Mouse (Mus musculus) neural tube, embryonic 15.5 days (tissue): ENCODE measurements around the gene Selenow. TPM values are rescaled to one million over a fixed set of nuclear protein-coding genes. Genes with fewer than 3 reads are reported as not detected.

Experiments
- ATAC-seq: fragments of 200-750 bp; cut with Nextera tagmentation; 2 replicates; pipeline ENCODE4 v1.8.0; 2017; ENCODE audit warnings: mild to moderate bottlenecking, moderate TSS enrichment, moderate library complexity; ENCODE audit not compliant: low FRiP score
- H3K27ac ChIP-seq: fragments of 300-500 bp; sonication (generic); replicated peaks from 2 replicates; pipeline ENCODE4 v1.5.1; 2015; ENCODE audit warnings: mild to moderate bottlenecking, inconsistent platforms
- H3K27me3 ChIP-seq: fragments of 300-500 bp; sonication (generic); replicated peaks from 2 replicates; pipeline ENCODE4 v1.6.1; 2015; ENCODE audit warnings: inconsistent platforms
- H3K36me3 ChIP-seq: fragments of 300-500 bp; sonication (generic); 2 replicates; pipeline ENCODE4 v1.6.1; 2015; ENCODE audit warnings: inconsistent platforms
- H3K4me1 ChIP-seq: fragments of 300-500 bp; sonication (generic); 2 replicates; pipeline ENCODE4 v1.6.1; 2015; ENCODE audit warnings: inconsistent platforms
- H3K4me2 ChIP-seq: fragments of 300-500 bp; sonication (generic); 2 replicates; pipeline ENCODE4 v1.6.1; 2015; ENCODE audit warnings: inconsistent platforms, mild to moderate bottlenecking, moderate library complexity
- H3K4me3 ChIP-seq: fragments of 300-500 bp; sonication (generic); replicated peaks from 2 replicates; pipeline ENCODE4 v1.5.1; 2015; ENCODE audit warnings: mild to moderate bottlenecking, inconsistent platforms
- H3K9ac ChIP-seq: fragments of 300-500 bp; sonication (generic); replicated peaks from 2 replicates; pipeline ENCODE4 v1.6.1; 2015; ENCODE audit warnings: mild to moderate bottlenecking, inconsistent platforms
- H3K9me3 ChIP-seq: fragments of 300-500 bp; sonication (generic); replicated peaks from 2 replicates; pipeline ENCODE4 v1.6.1; 2016; ENCODE audit warnings: inconsistent platforms
- WGBS: fragments of 180-500 bp; shearing (Covaris S2); methylation state at CpG from one replicate; pipeline ENCODE4 v1.1.7; 2015; ENCODE audit warnings: mixed read lengths; 5-methylcytosine and 5-hydroxymethylcytosine counted together
- polyA plus RNA-seq: library from polyadenylated mRNA; unstranded; fragments of >200 nt; fragmentation: Nextera tagmentation; extraction: Ambion mirVana; gene quantifications from 2 replicates; pipeline ENCODE4 v1.2.1, GENCODE M21; 2015

Selenow gene
- polyA plus RNA-seq, result 1,268 and 1,471 TPM in 2 replicates

- Histone ChIP-seq H3K4me2 (peak within 1 kb of the TSS; percentile 88), H3K9me3 (no peaks in the 10 kb centered on the region), H3K4me1 (peaks cover 27% of the 10 kb centered on the region), H3K27ac (peak within 1 kb of the TSS; percentile 95), H3K36me3 (peaks cover 24% of the 10 kb centered on the region), H3K27me3 (no peaks in the 10 kb centered on the region), H3K9ac (peak within 1 kb of the TSS; percentile 87), H3K4me3 (peak within 1 kb of the TSS; percentile 76)
- peak; percentile 96 for ATAC-seq
- under 1% methylated on average over 33 of the region's 33 CpGs for WGBS
Measured at GRCm38 (mm10) chr7:15922220-15922773, at the start of gene Selenow. TSS of gene Selenow (minus strand) at chr7:15922402.

DNA sequence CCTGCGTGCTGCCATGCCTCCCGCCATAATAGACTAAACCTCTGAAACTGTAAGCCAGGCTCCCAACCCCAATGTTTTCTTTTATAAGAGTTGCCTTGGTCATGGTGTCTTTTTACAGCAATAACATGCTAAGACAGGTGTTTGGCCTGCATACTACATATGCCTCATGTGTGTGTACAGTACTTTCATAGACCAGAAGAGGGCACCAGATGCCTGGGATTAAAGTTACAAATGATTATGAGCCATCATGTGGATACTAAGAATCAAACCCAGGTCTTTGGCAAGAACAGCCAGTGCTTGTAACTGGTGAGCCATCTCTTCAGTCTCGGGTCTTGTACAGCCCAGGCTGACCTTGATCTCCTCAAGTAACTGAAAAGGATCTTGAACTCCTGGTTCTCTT lies 47.5 kb upstream of the Selenow start:
- Histone ChIP-seq H3K4me1 (peaks cover 4% of the 10 kb centered on the region; the same call in 1 of the 2 replicates), H3K4me2 (no peak overlapping the region), H3K9ac (no peak overlapping the region), H3K27ac (no peak overlapping the region), H3K4me3 (no peak overlapping the region), H3K36me3 (peaks cover 39% of the 10 kb centered on the region), H3K9me3 (no peaks in the 10 kb centered on the region), H3K27me3 (no peaks in the 10 kb centered on the region)
- ATAC-seq, result no peak
- 92% methylated on average over 3 of the region's 3 CpGs for WGBS

- H3K36me3 ChIP-seq, result peaks cover 27% of the 10 kb centered on the region
- H3K9ac ChIP-seq, result no peak overlapping the region
- WGBS, result 90% methylated on average over 8 of the region's 8 CpGs
- ATAC-seq, result no peak
- no peak overlapping the region for H3K4me2 ChIP-seq
- H3K4me3 ChIP-seq, result no peak overlapping the region
- H3K9me3 ChIP-seq, result no peaks in the 10 kb centered on the region
- H3K27me3 ChIP-seq, result no peaks in the 10 kb centered on the region
- H3K27ac ChIP-seq, result no peak overlapping the region
- peaks cover 4% of the 10 kb centered on the region; the same call in 1 of the 2 replicates for H3K4me1 ChIP-seq
Measured at GRCm38 (mm10) chr7:15968322-15968721, 46.1 kb upstream of the Selenow start.

- under 1% methylated on average over 22 of the region's 22 CpGs for WGBS
- ATAC-seq, result peak; percentile 56
- H3K4me2 ChIP-seq, result peak within 1 kb of the TSS; percentile 54
- 0 out of 2 replicates have a peak within 1 kb of the TSS, but pooled peaks have one; percentile 11 for H3K9ac ChIP-seq
- H3K27me3 ChIP-seq, result no peaks in the 10 kb centered on the region
- H3K4me1 ChIP-seq, result peaks cover 10% of the 10 kb centered on the region
- no peak within 1 kb of the TSS for H3K27ac ChIP-seq
- peak within 1 kb of the TSS; percentile 33 for H3K4me3 ChIP-seq
- H3K36me3 ChIP-seq, result peaks cover 19% of the 10 kb centered on the region
- no peaks in the 10 kb centered on the region for H3K9me3 ChIP-seq
Measured at GRCm38 (mm10) chr7:15967312-15967711, 45.1 kb upstream of the Selenow start, which contains the start of gene Ehd2. TSS of gene Ehd2 (minus strand) at chr7:15967567.

DNA sequence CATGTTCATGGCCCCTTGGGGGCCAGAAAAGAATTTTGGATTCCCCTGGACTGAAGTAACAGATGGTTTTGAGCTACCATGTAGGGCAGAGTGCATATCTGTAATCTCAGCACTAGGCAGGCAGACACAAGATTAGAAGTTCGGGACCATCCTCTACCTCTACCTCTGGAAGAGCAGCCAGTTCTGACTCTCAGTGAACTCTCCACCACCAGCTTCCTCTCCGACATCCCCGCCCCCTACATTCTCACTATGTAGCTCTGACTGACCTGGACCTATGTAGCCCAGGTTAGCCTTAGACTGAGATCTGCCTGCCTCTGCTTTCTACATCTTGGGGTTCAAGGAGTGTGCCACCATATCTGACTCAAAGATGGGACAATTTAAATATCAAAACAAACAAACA lies 44.3 kb upstream of the Selenow start:
- no peak overlapping the region for H3K9ac ChIP-seq
- H3K36me3 ChIP-seq, result peaks cover 11% of the 10 kb centered on the region
- no peak overlapping the region for H3K27ac ChIP-seq
- H3K9me3 ChIP-seq, result no peaks in the 10 kb centered on the region
- no peak for ATAC-seq
- peaks cover 18% of the 10 kb centered on the region for H3K4me1 ChIP-seq
- H3K4me3 ChIP-seq, result no peak overlapping the region
- WGBS, result 74% methylated on average over 3 of the region's 3 CpGs
- H3K27me3 ChIP-seq, result no peaks in the 10 kb centered on the region
- H3K4me2 ChIP-seq, result peak overlapping the region; percentile 54; the same call in 1 of the 2 replicates

DNA sequence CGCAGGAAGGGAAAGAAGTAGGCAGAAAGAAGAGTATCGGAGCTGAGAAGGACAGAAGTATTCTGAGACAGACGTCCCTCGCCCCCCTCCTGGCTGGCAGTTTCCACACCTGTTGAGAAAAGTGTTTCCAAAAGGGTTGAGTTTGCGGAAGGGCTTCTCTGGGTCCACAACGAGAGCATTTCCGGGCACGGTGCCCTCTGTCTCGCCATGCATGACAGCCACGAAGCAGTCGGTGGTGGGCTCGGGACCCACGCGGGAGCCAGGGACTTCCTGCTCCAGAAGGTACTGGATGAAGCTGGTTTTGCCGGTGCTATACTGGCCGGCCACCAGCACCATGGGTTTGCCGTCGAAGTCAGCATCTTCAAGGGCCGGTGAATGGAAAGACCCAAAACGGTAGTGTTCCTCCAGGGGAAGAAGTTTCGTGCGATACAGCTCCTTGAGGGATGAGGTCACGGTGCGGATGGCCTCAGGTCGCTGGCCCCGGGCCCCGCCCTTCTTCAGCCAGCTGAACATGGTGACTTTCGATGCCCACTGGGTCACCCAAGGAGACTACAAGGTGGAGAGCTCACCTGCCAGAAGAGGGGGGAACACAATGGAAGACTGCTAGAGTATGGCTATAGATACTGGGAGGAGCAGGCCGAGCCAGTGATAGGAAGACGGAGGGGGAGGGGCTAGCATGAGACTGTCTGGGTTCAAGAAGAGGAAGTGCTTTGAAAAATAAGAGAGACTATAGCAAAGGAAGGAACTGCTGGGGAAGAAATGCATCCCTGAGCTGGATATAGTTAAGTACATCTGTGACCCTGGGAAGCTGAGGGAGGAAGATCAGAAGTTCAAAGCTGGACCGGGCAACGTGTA lies 41.8 kb upstream of the Selenow start:
- no peak for ATAC-seq
- WGBS, result 84% methylated on average over 32 of the region's 32 CpGs
- Histone ChIP-seq H3K36me3 (no peaks in the 10 kb centered on the region), H3K9me3 (no peaks in the 10 kb centered on the region), H3K27me3 (no peaks in the 10 kb centered on the region), H3K4me2 (no peak overlapping the region), H3K4me3 (no peak overlapping the region), H3K4me1 (peaks cover 18% of the 10 kb centered on the region), H3K27ac (no peak overlapping the region), H3K9ac (no peak overlapping the region)

- Histone ChIP-seq H3K9ac (no peak overlapping the region), H3K27ac (peak overlapping the region; percentile 60), H3K4me3 (no peak overlapping the region), H3K36me3 (peaks cover under 1% of the 10 kb centered on the region; the same call in 1 of the 2 replicates), H3K4me1 (peaks cover 18% of the 10 kb centered on the region), H3K4me2 (no peak overlapping the region), H3K27me3 (no peaks in the 10 kb centered on the region), H3K9me3 (no peaks in the 10 kb centered on the region)
- 46% methylated on average over 12 of the region's 12 CpGs for WGBS
- peak; percentile 21; the same call in 1 of the 2 replicates for ATAC-seq
Measured at GRCm38 (mm10) chr7:15962311-15963288, 40.4 kb upstream of the Selenow start.

DNA sequence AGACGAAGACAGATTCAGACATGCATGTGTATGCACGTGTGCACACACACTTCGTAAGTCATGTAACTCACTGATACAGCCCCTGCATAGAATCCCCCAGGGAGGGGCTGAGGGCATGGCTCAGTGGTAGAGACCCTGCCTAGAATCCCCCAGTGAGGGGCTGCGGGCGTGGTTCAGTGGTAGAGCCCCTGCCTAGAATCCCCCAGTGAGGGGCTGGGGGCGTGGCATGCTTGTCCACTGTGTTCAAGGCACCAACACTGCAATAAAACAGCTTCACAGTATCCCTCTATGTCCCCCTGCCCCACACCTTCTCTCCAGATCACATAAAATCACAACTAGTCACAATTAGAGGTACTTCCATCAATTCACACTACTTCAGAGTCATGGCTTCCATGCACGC lies 39.6 kb upstream of the Selenow start:
- Histone ChIP-seq H3K4me2 (no peak overlapping the region), H3K4me3 (no peak overlapping the region), H3K36me3 (peaks cover 4% of the 10 kb centered on the region; the same call in 1 of the 2 replicates), H3K27me3 (no peaks in the 10 kb centered on the region), H3K9ac (no peak overlapping the region), H3K4me1 (peaks cover 14% of the 10 kb centered on the region), H3K27ac (0 out of 2 replicates have a peak overlapping the region, but pooled peaks have one; percentile 60), H3K9me3 (no peaks in the 10 kb centered on the region)
- no peak for ATAC-seq
- WGBS, result 86% methylated on average over 7 of the region's 7 CpGs

DNA sequence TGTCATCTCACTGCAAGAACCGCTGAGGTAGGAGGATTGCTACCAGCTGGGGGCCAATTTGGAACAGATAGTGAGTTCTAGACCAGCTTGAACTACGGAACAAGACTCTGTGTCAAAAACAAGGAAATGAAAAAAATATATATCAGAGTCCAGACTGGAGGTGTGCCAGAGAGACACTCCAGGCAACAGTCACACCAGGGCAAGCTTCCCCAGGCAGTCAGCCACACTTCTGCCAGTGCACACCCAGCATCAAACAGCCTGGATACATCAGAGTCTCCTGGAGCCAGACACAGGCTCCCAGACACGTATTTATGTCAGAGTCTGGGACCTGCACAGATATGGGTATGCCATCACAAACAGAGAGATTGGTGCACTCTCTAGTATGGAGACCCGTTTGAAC lies 39.0 kb upstream of the Selenow start:
- ATAC-seq, result no peak

GRCm38 (mm10) chr7:15960691-15961090 lies 38.5 kb upstream of the Selenow start:
- no peak overlapping the region for H3K4me3 ChIP-seq
- ATAC-seq, result no peak
- H3K4me1 ChIP-seq, result peaks cover 14% of the 10 kb centered on the region

More for the DNA sequence above, 39.0 kb upstream of the Selenow start:
- Histone ChIP-seq H3K4me2 (no peak overlapping the region), H3K4me1 (peaks cover 14% of the 10 kb centered on the region), H3K4me3 (no peak overlapping the region), H3K9ac (no peak overlapping the region), H3K9me3 (no peaks in the 10 kb centered on the region), H3K27ac (no peak overlapping the region), H3K27me3 (no peaks in the 10 kb centered on the region), H3K36me3 (peaks cover 4% of the 10 kb centered on the region; the same call in 1 of the 2 replicates)
- WGBS, result 58% methylated on average over 4 of the region's 4 CpGs

GRCm38 (mm10) chr7:15956143-15956542 lies 33.9 kb upstream of the Selenow start:
- H3K27me3 ChIP-seq, result no peaks in the 10 kb centered on the region; the same call in 1 of the 2 replicates
- no peak overlapping the region for H3K4me2 ChIP-seq
- H3K9ac ChIP-seq, result no peak overlapping the region
- H3K9me3 ChIP-seq, result no peaks in the 10 kb centered on the region
- 84% methylated on average over 5 of the region's 5 CpGs for WGBS
- H3K4me3 ChIP-seq, result no peak overlapping the region
- ATAC-seq, result no peak
- 0 out of 2 replicates have a peak, but pooled peaks cover 4% of the 10 kb centered on the region for H3K4me1 ChIP-seq
- peaks cover 4% of the 10 kb centered on the region; the same call in 1 of the 2 replicates for H3K36me3 ChIP-seq
- no peak overlapping the region for H3K27ac ChIP-seq

More at GRCm38 (mm10) chr7:15960691-15961090, 38.5 kb upstream of the Selenow start:
- Histone ChIP-seq H3K9ac (no peak overlapping the region), H3K36me3 (peaks cover 4% of the 10 kb centered on the region; the same call in 1 of the 2 replicates), H3K27me3 (no peaks in the 10 kb centered on the region), H3K27ac (no peak overlapping the region), H3K4me2 (no peak overlapping the region), H3K9me3 (no peaks in the 10 kb centered on the region)
- 21% methylated on average over 4 of the region's 4 CpGs for WGBS
